In genomic region chr5:139815964-139816363, GRCm38 (mm10) we compare ENCODE assay signal across 26 mouse cellular contexts. TPM values are rescaled to one million over a fixed set of nuclear protein-coding genes. Genes with fewer than 3 reads are reported as not detected.
DNase-seq lines count a peak whose midpoint lies in the region; ATAC-seq and TF ChIP-seq lines count a peak whose summit lies in the region.
"Had no signal": no experiment of that assay in that cellular context is flagged by ENCODE, and none has a peak within 500 bp of the region (broad histone marks: within the 10 kb centered on the region; RNA-seq: fewer than 3 reads in every experiment).

No protein-coding gene starts in this region.

- ATAC-seq in lung, embryonic 15.5 days (ENCODE audit: borderline replicate concordance, extremely low read depth, low FRiP score, low TSS enrichment): 0 out of 2 replicates have a peak, but pooled peaks have one; percentile 23
- ATAC-seq in stomach, postnatal 0 days (ENCODE audit: low FRiP score, low TSS enrichment): no peak
- no peak for ATAC-seq in erythroblast, adult 5-6 weeks (replicated peaks; ENCODE audit: low FRiP score, poor library complexity, severe bottlenecking)
- ATAC-seq: intestine, embryonic 16.5 days had no signal

- H3K27ac ChIP-seq in lung, embryonic 15.5 days: no peak overlapping the region
- 0 out of 2 replicates have a peak overlapping the region, but pooled peaks have one; percentile 30 for H3K27ac ChIP-seq in stomach, postnatal 0 days (replicated peaks)
- H3K27ac ChIP-seq: forebrain, embryonic 10.5 days; hindbrain, embryonic 12.5 days; kidney, postnatal 0 days; layer of hippocampus, adult 2 months; midbrain, embryonic 12.5 days; neural tube, embryonic 15.5 days had no signal

- TF ChIP-seq CTCF in stomach, postnatal 0 days (IDR thresholded peaks at IDR 0.05; ENCODE audit: low read depth): no peak

- H3K27me3 ChIP-seq in lung, embryonic 15.5 days: peaks cover 17% of the 10 kb centered on the region
- H3K27me3 ChIP-seq in stomach, postnatal 0 days (ENCODE audit: control insufficient read depth, insufficient read depth, low read length): no peaks in the 10 kb centered on the region

- H3K9me3 ChIP-seq in lung, embryonic 15.5 days: no peaks in the 10 kb centered on the region
- no peaks in the 10 kb centered on the region for H3K9me3 ChIP-seq in stomach, postnatal 0 days (ENCODE audit: control insufficient read depth, low read length)
- H3K9me3 ChIP-seq: forebrain, embryonic 10.5 days; hindbrain, embryonic 12.5 days; midbrain, embryonic 12.5 days; neural tube, embryonic 15.5 days had no signal

- no peak overlapping the region for H3K4me3 ChIP-seq in lung, embryonic 15.5 days
- H3K4me3 ChIP-seq in stomach, postnatal 0 days (ENCODE audit: low read depth, low read length): no peak overlapping the region
- H3K4me3 ChIP-seq: forebrain, embryonic 10.5 days; hindbrain, embryonic 12.5 days; layer of hippocampus, adult 2 months; midbrain, embryonic 12.5 days; myocyte; neural tube, embryonic 15.5 days had no signal

- WGBS in lung, embryonic 15.5 days: 47% methylated on average over 6 of the region's 6 CpGs
- WGBS in stomach, postnatal 0 days: 45% methylated on average over 6 of the region's 6 CpGs

- peaks cover 13% of the 10 kb centered on the region for H3K4me1 ChIP-seq in lung, embryonic 15.5 days
- no peaks in the 10 kb centered on the region for H3K4me1 ChIP-seq in stomach, postnatal 0 days (replicated peaks; ENCODE audit: control insufficient read depth, insufficient read depth)
- H3K4me1 ChIP-seq: hindbrain, embryonic 12.5 days; midbrain, embryonic 12.5 days; neural tube, embryonic 15.5 days had no signal

- no peak overlapping the region for H3K4me2 ChIP-seq in lung, embryonic 15.5 days
- H3K4me2 ChIP-seq in stomach, postnatal 0 days (replicated peaks; ENCODE audit: low read depth): no peak overlapping the region
- H3K4me2 ChIP-seq: hindbrain, embryonic 12.5 days; midbrain, embryonic 12.5 days; neural tube, embryonic 15.5 days had no signal

- no peak for TF ChIP-seq EP300 in stomach, postnatal 0 days (optimal IDR thresholded peaks at IDR 0.05)

- H3K9ac ChIP-seq in lung, embryonic 15.5 days: 0 out of 2 replicates have a peak overlapping the region, but pooled peaks have one; percentile 13
- H3K9ac ChIP-seq in stomach, postnatal 0 days (ENCODE audit: low read length): no peak overlapping the region
- H3K9ac ChIP-seq: hindbrain, embryonic 12.5 days; midbrain, embryonic 12.5 days; neural tube, embryonic 15.5 days had no signal

- no peaks in the 10 kb centered on the region for H3K36me3 ChIP-seq in lung, embryonic 15.5 days
- H3K36me3 ChIP-seq in stomach, postnatal 0 days (ENCODE audit: control insufficient read depth, insufficient read depth, low read length): no peaks in the 10 kb centered on the region
- H3K36me3 ChIP-seq: midbrain, embryonic 12.5 days; neural tube, embryonic 15.5 days had no signal

- peak; percentile 54 for DNase-seq in adrenal gland, adult 2 months
- DNase-seq in adrenal gland, adult 8-10 months: no peak
- DNase-seq in lung, postnatal 36 days: no peak
- DNase-seq in adipocyte (ENCODE audit: low spot score): peak; percentile 33
- no peak for DNase-seq in stomach, postnatal 0 days (ENCODE audit: low spot score)
- DNase-seq in spleen, postnatal 36 days (ENCODE audit: low spot score in 2 of 2): no peak
- DNase-seq: gastrocnemius, postnatal 10 days; retina, postnatal 1 day; right cerebral cortex, postnatal 4 days had no signal

RNA-seq across cellular contexts. Expression of gene Tmem184a, which starts 3.8 kb away (rescaled TPM):
- under 1 TPM; 0.17 TPM for total RNA-seq in adrenal gland, adult 2 months (2021)
- polyA plus RNA-seq in adrenal gland, adult 2 months (2012; rRNA removed): 0.43 and 1.5 TPM in 2 replicates
- under 1 TPM; 0.07 to 0.67 (median 0.21) TPM for total RNA-seq in adrenal gland, adult 8-10 months (2022)
- polyA plus RNA-seq in lung, embryonic 15.5 days (2015; fragmentation: Nextera tagmentation; extraction: Ambion mirVana): 12.5 and 13.2 TPM in 2 replicates
- 72.0 and 84.3 TPM in 2 replicates for polyA plus RNA-seq in stomach, postnatal 0 days (2015; fragmentation: Nextera tagmentation; extraction: Ambion mirVana)
- not detected in 2 replicates for total RNA-seq in erythroblast, adult 5-6 weeks (2015; ENCODE audit: low replicate concordance)
- total RNA-seq in erythroblast, adult 5-6 weeks (2017; ENCODE audit: low replicate concordance): 0.14 TPM in 1 of 2 replicates, not detected in the other

RNA-seq across cellular contexts. Expression of gene Gm26938, which starts 10.2 kb away (rescaled TPM):
- not detected for total RNA-seq in adrenal gland, adult 2 months (2021)
- not detected in 2 replicates for polyA plus RNA-seq in adrenal gland, adult 2 months (2012; rRNA removed)
- not detected for total RNA-seq in adrenal gland, adult 8-10 months (2022)
- polyA plus RNA-seq in lung, embryonic 15.5 days (2015; fragmentation: Nextera tagmentation; extraction: Ambion mirVana): not detected in 2 replicates
- polyA plus RNA-seq in stomach, postnatal 0 days (2015; fragmentation: Nextera tagmentation; extraction: Ambion mirVana): not detected in 2 replicates
- not detected in 2 replicates for total RNA-seq in erythroblast, adult 5-6 weeks (2015; ENCODE audit: low replicate concordance)
- total RNA-seq in erythroblast, adult 5-6 weeks (2017; ENCODE audit: low replicate concordance): not detected in 2 replicates
- total RNA-seq: gastrocnemius, postnatal 10 days; heart, adult 8-10 months; layer of hippocampus, adult 2 months; left cerebral cortex, postnatal 36 days; liver, adult 2 months had no signal
- polyA plus RNA-seq: embryonic facial prominence, embryonic 14.5 days; frontal cortex, adult 2 months; heart, embryonic 16.5 days; hindbrain, embryonic 12.5 days; intestine, embryonic 16.5 days; kidney, postnatal 0 days; liver, adult 2 months; midbrain, embryonic 12.5 days; myocyte; neural tube, embryonic 15.5 days; thymus, postnatal 0 days had no signal

RNA-seq across cellular contexts. Expression of gene Psmg3, which starts 10.7 kb away (rescaled TPM):
- total RNA-seq in adrenal gland, adult 2 months (2021): 10 to 100 TPM; 14.8 to 21.5 TPM
- 18.3 and 20.8 TPM in 2 replicates for polyA plus RNA-seq in adrenal gland, adult 2 months (2012; rRNA removed)
- 10 to 100 TPM; 21.2 to 26.6 (median 23.3) TPM for total RNA-seq in adrenal gland, adult 8-10 months (2022)
- 73.9 and 76.8 TPM in 2 replicates for polyA plus RNA-seq in lung, embryonic 15.5 days (2015; fragmentation: Nextera tagmentation; extraction: Ambion mirVana)
- 50.6 and 51.0 TPM in 2 replicates for polyA plus RNA-seq in stomach, postnatal 0 days (2015; fragmentation: Nextera tagmentation; extraction: Ambion mirVana)
- 4.0 and 6.0 TPM in 2 replicates for total RNA-seq in erythroblast, adult 5-6 weeks (2015; ENCODE audit: low replicate concordance)
- total RNA-seq in erythroblast, adult 5-6 weeks (2017; ENCODE audit: low replicate concordance): 4.3 and 6.1 TPM in 2 replicates

RNA-seq across cellular contexts. Expression of gene Mafk, which starts 24.7 kb away (rescaled TPM):
- 10 to 100 TPM; 32.1 to 34.1 TPM for total RNA-seq in adrenal gland, adult 2 months (2021)
- 28.8 and 29.8 TPM in 2 replicates for polyA plus RNA-seq in adrenal gland, adult 2 months (2012; rRNA removed)
- 10 to 100 TPM; 28.7 to 45.0 (median 30.4) TPM for total RNA-seq in adrenal gland, adult 8-10 months (2022)
- 14.1 and 15.3 TPM in 2 replicates for polyA plus RNA-seq in lung, embryonic 15.5 days (2015; fragmentation: Nextera tagmentation; extraction: Ambion mirVana)
- polyA plus RNA-seq in stomach, postnatal 0 days (2015; fragmentation: Nextera tagmentation; extraction: Ambion mirVana): 19.4 TPM in 2 replicates
- 72.4 and 83.0 TPM in 2 replicates for total RNA-seq in erythroblast, adult 5-6 weeks (2015; ENCODE audit: low replicate concordance)
- 147 and 218 TPM in 2 replicates for total RNA-seq in erythroblast, adult 5-6 weeks (2017; ENCODE audit: low replicate concordance)

RNA-seq across cellular contexts. Expression of gene Ints1, which starts 40.5 kb away (rescaled TPM):
- 10 to 100 TPM; 50.6 to 55.9 TPM for total RNA-seq in adrenal gland, adult 2 months (2021)
- 77.2 and 91.0 TPM in 2 replicates for polyA plus RNA-seq in adrenal gland, adult 2 months (2012; rRNA removed)
- 10 to 100 TPM; 59.3 to 74.4 (median 65.0) TPM for total RNA-seq in adrenal gland, adult 8-10 months (2022)
- 22.8 and 24.7 TPM in 2 replicates for polyA plus RNA-seq in lung, embryonic 15.5 days (2015; fragmentation: Nextera tagmentation; extraction: Ambion mirVana)
- 7.9 and 8.0 TPM in 2 replicates for polyA plus RNA-seq in stomach, postnatal 0 days (2015; fragmentation: Nextera tagmentation; extraction: Ambion mirVana)
- 21.3 and 30.7 TPM in 2 replicates for total RNA-seq in erythroblast, adult 5-6 weeks (2015; ENCODE audit: low replicate concordance)
- total RNA-seq in erythroblast, adult 5-6 weeks (2017; ENCODE audit: low replicate concordance): 10.9 and 28.0 TPM in 2 replicates

Comparison
In these comparisons a context has a peak if more than half of its experiments do, and no peak if none do; other contexts are left out.
1. DNase-seq: peak in adrenal gland, adult 2 months (single experiment) and adipocyte (single experiment); none in adrenal gland, adult 8-10 months (single experiment), lung, postnatal 36 days (single experiment), stomach, postnatal 0 days (single experiment) and spleen, postnatal 36 days (0 of 2).